Mouse (Mus musculus) stomach, postnatal 0 days (tissue): Measurements from ENCODE around the gene Hspb9.

ENCODE experiments used
- CTCF ChIP-seq: IDR thresholded peaks from 2 replicates; pipeline ENCODE4 v1.5.1; 2016; ENCODE audit warnings: antibody characterized with exemption, low read depth, mild to moderate bottlenecking, moderate library complexity
- EP300 ChIP-seq: optimal IDR thresholded peaks from 2 replicates; pipeline ENCODE3; 2016; ENCODE audit warnings: antibody characterized with exemption

DNA sequence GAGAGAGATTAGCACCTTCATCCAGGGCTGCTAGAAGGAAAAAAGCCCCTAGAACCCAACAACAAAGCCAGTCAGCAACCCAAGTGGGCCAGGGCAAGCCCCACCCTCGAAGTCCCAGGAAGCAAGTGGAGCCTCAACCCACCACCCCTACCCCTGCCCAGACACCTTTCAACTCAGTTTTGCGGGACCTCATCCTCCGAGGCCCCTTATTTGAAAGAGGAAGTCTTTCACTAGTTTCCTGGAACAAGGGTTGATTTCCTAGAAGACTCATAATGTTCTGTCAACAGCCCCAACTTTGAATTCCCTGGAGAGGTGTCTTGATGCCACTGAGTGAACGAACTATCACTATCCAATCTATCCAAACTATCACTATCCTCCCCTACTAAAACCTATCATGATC is 16.3 kb downstream of the Hspb9 start:
- TF ChIP-seq CTCF (no peak), EP300 (no peak)
